Mouse (Mus musculus) lung, postnatal 10 days (tissue): ENCODE measurements around the gene P2ry13.

Source experiments
- DNase-seq: peaks from one replicate; pipeline ENCODE4 v3.0.0; 2021

The P2ry13 gene

GRCm38 (mm10) chr3:59194938-59195337 is 15.7 kb downstream of the P2ry13 start, which contains the start of gene Gpr87:
Gene Gpr87 (minus strand): TSS chr3:59195104.
- no peak for DNase-seq

DNA sequence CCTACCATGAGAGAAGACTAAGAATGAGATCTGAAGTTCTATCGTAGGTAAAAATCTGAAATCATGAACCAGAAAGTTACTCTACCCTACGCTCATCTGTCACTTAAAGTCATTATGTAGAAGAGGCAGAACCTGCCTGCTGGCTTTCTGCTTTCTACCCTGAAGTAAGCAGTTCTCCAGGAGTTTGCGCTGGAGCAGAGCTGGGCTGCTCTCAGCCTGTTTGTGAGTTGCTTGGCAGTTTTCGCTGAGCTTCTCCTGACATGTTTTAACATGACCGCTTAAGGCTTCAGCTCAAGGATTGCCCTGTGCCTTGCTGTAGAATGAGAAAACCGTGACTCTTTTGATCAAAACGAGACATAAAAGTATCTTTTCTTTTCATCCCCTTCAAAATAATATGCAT is 16.6 kb downstream of the P2ry13 start:
- no peak for DNase-seq

- no peak for DNase-seq
These were observed 19.0 kb downstream of the P2ry13 start for GRCm38 (mm10) chr3:59191674-59192073.

GRCm38 (mm10) chr3:59187336-59187735 is 23.3 kb downstream of the P2ry13 start:
- no peak for DNase-seq

DNA sequence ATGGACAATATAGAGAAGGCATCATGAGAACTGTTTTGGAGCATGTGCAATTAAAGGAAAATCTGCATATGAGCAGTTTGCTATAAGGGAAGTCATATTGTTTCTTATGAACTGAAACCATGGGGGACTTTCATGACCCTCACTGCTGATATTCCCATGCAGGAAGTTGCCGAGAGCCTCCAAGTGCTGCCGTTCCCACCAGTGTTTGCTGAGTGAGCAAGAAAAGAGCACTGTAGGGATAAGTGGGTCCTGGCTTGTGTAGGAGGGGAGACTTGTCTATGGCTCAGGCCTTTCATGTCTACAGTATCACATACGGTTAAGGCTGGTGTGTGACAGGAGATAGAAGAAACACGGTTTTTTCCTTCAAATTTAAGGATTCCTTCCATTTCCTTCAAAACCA is 25.0 kb downstream of the P2ry13 start:
- no peak for DNase-seq

DNA sequence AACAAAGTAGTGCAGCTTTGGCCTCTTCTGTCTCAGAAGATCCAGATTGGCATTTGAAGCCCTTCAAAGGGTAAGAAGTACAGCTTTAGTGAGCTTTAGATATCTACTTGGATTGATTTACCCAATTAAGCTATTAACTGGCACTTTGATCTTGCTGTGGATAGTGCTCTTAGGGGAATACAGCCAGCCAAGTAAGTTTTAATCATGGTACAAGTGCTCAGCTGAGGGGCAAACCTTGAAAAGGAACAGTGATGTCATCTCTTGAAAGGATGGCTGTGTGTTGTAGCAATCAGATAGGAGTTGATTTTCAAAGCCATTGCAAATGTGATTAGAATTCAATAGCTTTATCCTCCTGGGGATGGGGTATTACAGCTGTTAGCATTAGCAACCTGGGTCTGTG is 28.6 kb downstream of the P2ry13 start:
- DNase-seq = no peak

DNA sequence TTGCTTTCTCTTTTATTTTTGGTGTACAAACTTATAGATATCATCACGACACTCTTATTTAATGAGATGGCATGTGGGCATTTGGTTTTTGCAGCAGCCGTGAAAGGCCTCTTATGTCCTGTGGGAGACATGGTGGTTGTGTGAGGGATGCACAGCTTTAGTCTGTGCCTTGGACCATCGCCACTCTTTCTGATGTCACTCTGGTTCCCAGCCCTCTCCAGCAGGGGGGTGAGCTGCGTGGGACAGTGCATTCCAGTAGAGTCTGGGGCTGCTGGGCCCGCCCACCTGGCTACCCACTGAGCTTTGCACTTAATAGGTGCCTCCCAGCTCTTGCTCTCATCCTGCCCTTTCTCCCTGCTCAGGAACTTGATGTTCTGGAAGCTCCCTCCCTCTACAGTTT is 29.5 kb downstream of the P2ry13 start:
- DNase-seq = peak; percentile 49

GRCm38 (mm10) chr3:59176871-59177270 is 33.8 kb downstream of the P2ry13 start:
- DNase-seq = no peak

DNA sequence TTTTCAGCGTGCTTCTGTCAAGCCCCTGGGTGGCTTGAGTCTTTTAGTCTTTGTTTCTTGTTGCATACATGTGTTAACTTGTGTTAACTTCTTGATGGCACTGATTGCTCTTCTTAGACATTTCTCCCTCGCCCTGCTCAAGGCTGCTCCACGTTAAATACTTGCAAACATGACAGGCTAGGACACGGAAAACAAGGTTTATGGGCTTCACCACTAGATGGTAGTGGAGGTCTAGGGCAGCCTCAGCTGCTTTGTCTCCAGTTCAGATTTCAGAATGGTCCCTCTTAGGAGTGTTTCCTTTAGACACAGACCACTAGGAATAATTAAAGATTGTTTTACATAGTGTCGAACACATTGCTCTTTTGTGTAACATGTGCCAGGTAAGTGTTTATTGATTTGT is 35.4 kb downstream of the P2ry13 start:
- peak; percentile 78 for DNase-seq

DNA sequence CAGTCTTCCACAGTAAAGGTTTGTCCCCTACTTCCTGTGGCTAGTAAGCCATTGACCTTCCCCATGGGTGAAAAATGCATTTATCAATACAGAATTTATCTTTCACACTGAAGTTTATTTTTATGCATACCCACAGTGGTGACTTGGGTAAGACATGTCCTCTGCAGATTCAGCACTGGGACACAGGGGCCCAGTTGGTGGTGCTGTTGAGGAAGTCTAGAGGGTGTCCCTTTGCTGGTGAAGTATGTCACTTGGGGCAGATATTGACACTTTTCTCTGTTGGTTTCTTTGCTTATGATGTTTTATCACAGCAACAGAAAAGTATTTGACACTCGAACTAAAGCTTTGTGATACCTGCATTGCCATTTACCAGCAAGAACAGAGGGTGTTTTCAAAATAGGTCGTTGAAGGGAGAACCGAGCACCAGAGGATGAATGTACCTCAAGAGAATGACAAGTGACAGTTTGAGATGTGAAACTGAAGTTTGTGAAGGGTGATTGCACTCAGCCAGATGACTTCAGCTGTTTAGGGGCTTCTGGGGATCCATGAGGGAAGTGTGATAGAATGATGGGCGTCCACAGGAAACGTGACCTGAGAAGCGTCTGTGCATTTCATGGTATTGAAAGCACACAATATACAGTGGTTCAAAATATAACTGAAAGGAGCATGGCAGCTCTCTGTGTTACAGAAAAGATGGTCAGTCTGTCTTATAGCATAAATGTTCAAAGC is 36.1 kb downstream of the P2ry13 start:
- peak; percentile 21 for DNase-seq

GRCm38 (mm10) chr3:59169921-59170627 is 40.6 kb downstream of the P2ry13 start:
- no peak for DNase-seq

- no peak for DNase-seq
These were observed 41.5 kb downstream of the P2ry13 start for GRCm38 (mm10) chr3:59169215-59169614.

DNA sequence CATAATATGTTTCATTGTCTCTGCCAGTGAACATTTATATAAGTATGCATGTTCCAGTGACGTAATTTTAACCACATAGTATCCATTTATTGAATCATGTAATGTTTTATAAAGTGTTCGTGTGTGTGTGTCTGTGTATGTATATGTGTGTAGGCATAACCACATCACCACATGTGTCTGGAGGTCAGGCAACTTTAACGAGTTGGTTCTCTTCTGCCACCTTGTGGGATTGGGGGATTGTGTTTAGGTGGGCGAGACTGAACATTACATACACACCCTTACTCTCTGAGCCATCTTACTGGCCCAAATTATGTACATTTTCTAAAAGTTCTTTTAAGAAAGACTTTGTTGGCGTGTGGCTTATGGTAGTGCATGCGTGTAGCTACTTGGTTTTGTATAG is 42.2 kb downstream of the P2ry13 start:
- DNase-seq = peak; percentile 13

DNA sequence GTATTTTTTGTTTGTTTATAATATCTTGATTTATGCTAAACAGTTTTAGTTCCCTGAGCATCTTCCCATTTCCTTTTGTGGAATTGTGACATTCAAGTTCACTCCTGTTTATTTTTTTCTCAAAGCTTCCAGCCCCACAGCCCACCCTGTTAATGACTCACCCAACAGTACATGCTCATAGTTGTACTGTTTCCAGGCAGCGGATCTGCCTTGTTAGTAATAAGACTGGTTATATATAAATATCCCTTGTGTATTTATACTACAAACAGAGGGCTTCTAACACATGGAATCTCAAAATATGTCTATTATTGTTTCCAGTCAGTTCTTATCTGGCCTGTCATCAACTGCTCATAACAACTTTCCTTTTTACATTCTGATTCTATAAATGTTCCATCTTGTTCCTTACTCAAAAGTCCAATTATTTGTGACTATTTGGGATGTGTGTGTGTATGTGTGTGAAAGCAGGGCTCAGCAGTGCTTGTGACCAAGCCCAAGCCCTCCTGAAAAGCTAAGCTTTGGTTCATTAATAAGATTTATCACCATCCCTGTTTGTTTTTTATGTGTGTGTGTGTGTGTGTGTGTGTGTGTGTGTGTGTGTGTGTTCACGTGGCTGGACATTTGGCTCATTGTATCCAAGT is 43.1 kb downstream of the P2ry13 start:
- DNase-seq = peak; percentile 69

DNA sequence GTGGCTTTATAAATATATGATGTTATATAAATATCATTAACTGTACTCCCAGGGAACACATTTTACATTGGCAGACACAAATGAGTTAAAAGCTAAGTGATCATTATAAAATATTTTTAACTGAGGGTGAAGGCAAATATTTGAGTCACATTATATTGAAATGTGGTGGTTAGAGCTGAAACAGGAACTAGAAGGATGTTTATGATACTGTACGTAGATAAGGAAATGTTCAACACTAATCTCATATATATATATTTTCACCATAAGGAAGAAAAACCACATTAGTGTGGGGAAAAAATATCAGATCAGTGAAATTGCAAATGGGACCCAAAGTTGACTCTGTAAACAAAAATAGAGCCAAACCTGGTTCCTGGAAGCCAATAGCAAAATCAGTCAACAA is 50.2 kb downstream of the P2ry13 start:
- DNase-seq = no peak
